In the genomic region with DNA sequence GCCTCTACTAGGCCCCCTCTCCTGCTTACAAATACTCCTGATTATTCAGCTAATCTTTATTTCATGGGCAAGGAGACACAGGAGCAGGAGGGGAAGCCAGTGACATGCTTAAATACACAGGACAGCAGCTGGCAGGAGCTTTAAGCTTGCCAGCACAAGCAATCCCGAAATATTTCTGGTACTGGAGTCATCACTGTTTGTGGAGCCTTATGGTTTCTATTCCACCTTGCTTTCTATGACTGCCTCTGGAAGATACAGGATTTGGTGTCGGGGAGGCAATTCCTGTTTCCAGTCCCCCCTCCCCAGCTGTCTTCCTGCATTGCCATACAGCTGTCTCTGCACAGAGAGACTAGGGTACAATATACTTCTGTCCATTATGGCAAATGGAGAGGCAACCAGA, we compare ENCODE assay signal across 9 mouse cellular contexts. TPM values are rescaled to one million over a fixed set of nuclear protein-coding genes. Genes with fewer than 3 reads are reported as not detected.
DNase-seq lines count a peak whose midpoint lies in the region; ATAC-seq and TF ChIP-seq lines count a peak whose summit lies in the region.
"Had no signal": no experiment of that assay in that cellular context is flagged by ENCODE, and none has a peak within 500 bp of the region (broad histone marks: within the 10 kb centered on the region; RNA-seq: fewer than 3 reads in every experiment).

No protein-coding gene starts in this region.

- 0 out of 2 replicates have a peak overlapping the region, but pooled peaks have one; percentile 55 for H3K4me3 ChIP-seq in kidney, embryonic 16.5 days (ENCODE audit: low read length)
- peak overlapping the region; percentile 74 for H3K4me3 ChIP-seq in embryonic facial prominence, embryonic 14.5 days (ENCODE audit: low read depth, low read length)
- H3K4me3 ChIP-seq in hindbrain, embryonic 14.5 days (replicated peaks; ENCODE audit: low read length) = peak overlapping the region; percentile 79
- H3K4me3 ChIP-seq in midbrain, postnatal 0 days (ENCODE audit: low read depth, low read length) = peak overlapping the region; percentile 94

- no peak overlapping the region for H3K9ac ChIP-seq in kidney, embryonic 16.5 days (replicated peaks; ENCODE audit: low read length)
- peak overlapping the region; percentile 31; the same call in 1 of the 2 replicates for H3K9ac ChIP-seq in embryonic facial prominence, embryonic 14.5 days (ENCODE audit: low read depth, low read length)
- peak overlapping the region; percentile 96 for H3K9ac ChIP-seq in hindbrain, embryonic 14.5 days
- peak overlapping the region; percentile 48; the same call in 1 of the 2 replicates for H3K9ac ChIP-seq in midbrain, postnatal 0 days (replicated peaks; ENCODE audit: low read length, poor library complexity, severe bottlenecking)

- H3K4me2 ChIP-seq in kidney, embryonic 16.5 days (replicated peaks; ENCODE audit: low read depth, low read length) = peak overlapping the region; percentile 93
- peak overlapping the region; percentile 97 for H3K4me2 ChIP-seq in embryonic facial prominence, embryonic 14.5 days (ENCODE audit: low read depth, low read length)
- peak overlapping the region; percentile 76 for H3K4me2 ChIP-seq in hindbrain, embryonic 14.5 days (replicated peaks)
- H3K4me2 ChIP-seq in midbrain, postnatal 0 days (ENCODE audit: low read depth, low read length, poor library complexity, severe bottlenecking) = peak overlapping the region; percentile 88

- no peak for TF ChIP-seq CTCF in midbrain, postnatal 0 days (IDR thresholded peaks at IDR 0.05)

- no peaks in the 10 kb centered on the region for H3K36me3 ChIP-seq in kidney, embryonic 16.5 days (ENCODE audit: insufficient read depth, low read length)
- H3K36me3 ChIP-seq in embryonic facial prominence, embryonic 14.5 days (ENCODE audit: control insufficient read depth, insufficient read depth, low read length) = no peaks in the 10 kb centered on the region
- H3K36me3 ChIP-seq in hindbrain, embryonic 14.5 days (replicated peaks; ENCODE audit: control insufficient read depth, insufficient read depth) = no peaks in the 10 kb centered on the region; the same call in 1 of the 2 replicates
- no peaks in the 10 kb centered on the region for H3K36me3 ChIP-seq in midbrain, postnatal 0 days (ENCODE audit: insufficient read depth, low read length)

- ATAC-seq in kidney, embryonic 16.5 days (ENCODE audit: low FRiP score, low TSS enrichment) = no peak
- ATAC-seq in embryonic facial prominence, embryonic 14.5 days (ENCODE audit: low read depth) = no peak; the same call in 1 of the 2 replicates
- no peak for ATAC-seq in hindbrain, embryonic 14.5 days (ENCODE audit: low FRiP score)
- ATAC-seq in midbrain, postnatal 0 days (ENCODE audit: low FRiP score) = no peak

- no peaks in the 10 kb centered on the region for H3K27me3 ChIP-seq in kidney, embryonic 16.5 days (ENCODE audit: insufficient read depth, low read length)
- no peaks in the 10 kb centered on the region for H3K27me3 ChIP-seq in embryonic facial prominence, embryonic 14.5 days (replicated peaks; ENCODE audit: control insufficient read depth, insufficient read depth, low read length)
- no peaks in the 10 kb centered on the region for H3K27me3 ChIP-seq in hindbrain, embryonic 14.5 days (ENCODE audit: control insufficient read depth, insufficient read depth, low read length)
- no peaks in the 10 kb centered on the region for H3K27me3 ChIP-seq in midbrain, postnatal 0 days (ENCODE audit: insufficient read depth, low read length)

- no peak for DNase-seq in kidney, postnatal 14 days
- DNase-seq in embryonic facial prominence, embryonic 14.5 days (ENCODE audit: low spot score) = peak; percentile 63
- DNase-seq in hindbrain, embryonic 14.5 days (ENCODE audit: low spot score) = peak; percentile 32
- DNase-seq in midbrain, postnatal 0 days (ENCODE audit: low spot score) = peak; percentile 10
- DNase-seq in urinary bladder, postnatal 25 days (ENCODE audit: low spot score) = no peak
- no peak for DNase-seq in B cell, adult 2 months
- no peak for DNase-seq in cerebellum, postnatal 14 days
- DNase-seq: adrenal gland, postnatal 36 days had no signal

- H3K9me3 ChIP-seq in kidney, embryonic 16.5 days (ENCODE audit: low read length) = no peaks in the 10 kb centered on the region
- no peaks in the 10 kb centered on the region for H3K9me3 ChIP-seq in embryonic facial prominence, embryonic 14.5 days (ENCODE audit: control insufficient read depth, low read length)
- no peaks in the 10 kb centered on the region for H3K9me3 ChIP-seq in hindbrain, embryonic 14.5 days (ENCODE audit: control insufficient read depth, low read length)
- no peaks in the 10 kb centered on the region for H3K9me3 ChIP-seq in midbrain, postnatal 0 days (ENCODE audit: low read length)

- 61% methylated on average over 2 of the region's 2 CpGs for WGBS in kidney, embryonic 16.5 days
- 35% methylated on average over 2 of the region's 2 CpGs for WGBS in embryonic facial prominence, embryonic 14.5 days
- 9% methylated on average over 2 of the region's 2 CpGs for whole genome bisulfite sequencing in hindbrain, embryonic 14.5 days
- 29% methylated on average over 2 of the region's 2 CpGs for WGBS in midbrain, postnatal 0 days

- peaks cover 55% of the 10 kb centered on the region for H3K4me1 ChIP-seq in kidney, embryonic 16.5 days (ENCODE audit: insufficient read depth, low read length)
- peaks cover 35% of the 10 kb centered on the region for H3K4me1 ChIP-seq in embryonic facial prominence, embryonic 14.5 days (ENCODE audit: control insufficient read depth, insufficient read depth, low read length)
- peaks cover 61% of the 10 kb centered on the region for H3K4me1 ChIP-seq in hindbrain, embryonic 14.5 days (replicated peaks; ENCODE audit: control insufficient read depth, insufficient read depth, low read length)
- peaks cover 17% of the 10 kb centered on the region for H3K4me1 ChIP-seq in midbrain, postnatal 0 days (ENCODE audit: insufficient read depth, low read length)

- no peak overlapping the region for H3K27ac ChIP-seq in kidney, embryonic 16.5 days (ENCODE audit: low read length)
- H3K27ac ChIP-seq in embryonic facial prominence, embryonic 14.5 days (replicated peaks; ENCODE audit: low read depth, low read length) = no peak overlapping the region
- H3K27ac ChIP-seq in hindbrain, embryonic 14.5 days = peak overlapping the region; percentile 91
- no peak overlapping the region for H3K27ac ChIP-seq in midbrain, postnatal 0 days (ENCODE audit: low read depth, low read length)

RNA-seq across cellular contexts. Expression of a gene that starts 4.7 kb away (rescaled TPM):
- polyA plus RNA-seq in kidney, embryonic 16.5 days (2015; fragmentation: Nextera tagmentation; extraction: Ambion mirVana) = 6.0 and 6.7 TPM in 2 replicates
- 12.8 and 14.8 TPM in 2 replicates for polyA plus RNA-seq in embryonic facial prominence, embryonic 14.5 days (2014; fragmentation: Nextera tagmentation; extraction: Ambion mirVana)
- 44.4 and 48.3 TPM in 2 replicates for polyA plus RNA-seq in hindbrain, embryonic 14.5 days (2014; fragmentation: Nextera tagmentation; extraction: Ambion mirVana)
- 43.6 and 44.3 TPM in 2 replicates for total RNA-seq in midbrain, postnatal 0 days (2014; rRNA removed)
- polyA plus RNA-seq in midbrain, postnatal 0 days (2015; fragmentation: Nextera tagmentation; extraction: Ambion mirVana) = 8.3 and 9.9 TPM in 2 replicates

Comparison
In these comparisons a context has a peak if more than half of its experiments do, and no peak if none do; other contexts are left out.
1. DNase-seq: peak in embryonic facial prominence, embryonic 14.5 days (single experiment), hindbrain, embryonic 14.5 days (single experiment) and midbrain, postnatal 0 days (single experiment); none in kidney, postnatal 14 days (single experiment), urinary bladder, postnatal 25 days (single experiment), B cell, adult 2 months (0 of 2) and cerebellum, postnatal 14 days (0 of 2).
2. Peak in every context shown above with its lines, with median percentiles within 50 percentile points of each other: H3K4me2 ChIP-seq and H3K4me3 ChIP-seq.